Mouse (Mus musculus): ENCODE results near the gene Pear1. TPM values are rescaled to one million over a fixed set of nuclear protein-coding genes. Genes with fewer than 3 reads are reported as not detected.

Pear1 gene
- polyA plus RNA-seq, 1 experiment from 2014 or later = 34.5 TPM

- no peak for ATAC-seq (ENCODE audit: low read depth)
- Histone ChIP-seq H3K4me1 (replicated peaks; ENCODE audit: control insufficient read depth, insufficient read depth, low read length) (peaks cover 8% of the 10 kb centered on the region), H3K9me3 (ENCODE audit: control insufficient read depth, low read length) (no peaks in the 10 kb centered on the region), H3K4me3 (ENCODE audit: low read length) (no peak overlapping the region), H3K27me3 (ENCODE audit: control insufficient read depth, insufficient read depth, low read depth, low read length) (no peaks in the 10 kb centered on the region), H3K36me3 (ENCODE audit: control insufficient read depth, insufficient read depth, low read length) (peaks cover 8% of the 10 kb centered on the region), H3K4me2 (ENCODE audit: low read depth, low read length) (no peak overlapping the region), H3K27ac (ENCODE audit: low read length) (no peak overlapping the region), H3K9ac (ENCODE audit: low read length) (no peak overlapping the region)
- WGBS = 89% methylated on average over 3 of the region's 3 CpGs
These were observed 71.5 kb downstream of the Pear1 start for GRCm38 (mm10) chr3:87752567-87752966.

GRCm38 (mm10) chr3:87749977-87750376 lies 74.1 kb downstream of the Pear1 start:
- Histone ChIP-seq H3K27me3 (ENCODE audit: control insufficient read depth, insufficient read depth, low read depth, low read length) (no peaks in the 10 kb centered on the region), H3K4me2 (ENCODE audit: low read depth, low read length) (no peak overlapping the region), H3K9me3 (ENCODE audit: control insufficient read depth, low read length) (no peaks in the 10 kb centered on the region), H3K4me3 (ENCODE audit: low read length) (no peak overlapping the region), H3K27ac (ENCODE audit: low read length) (no peak overlapping the region), H3K4me1 (replicated peaks; ENCODE audit: control insufficient read depth, insufficient read depth, low read length) (peaks cover 16% of the 10 kb centered on the region), H3K36me3 (ENCODE audit: control insufficient read depth, insufficient read depth, low read length) (peaks cover 8% of the 10 kb centered on the region), H3K9ac (ENCODE audit: low read length) (no peak overlapping the region)
- no peak for ATAC-seq (ENCODE audit: low read depth)
- WGBS = 88% methylated on average over 12 of the region's 12 CpGs

- 11% methylated on average over 5 of the region's 5 CpGs for WGBS
- H3K4me2 ChIP-seq (ENCODE audit: low read depth, low read length) = no peak overlapping the region
- no peak overlapping the region for H3K4me3 ChIP-seq (ENCODE audit: low read length)
- no peaks in the 10 kb centered on the region for H3K9me3 ChIP-seq (ENCODE audit: control insufficient read depth, low read length)
- peaks cover 18% of the 10 kb centered on the region for H3K4me1 ChIP-seq (replicated peaks; ENCODE audit: control insufficient read depth, insufficient read depth, low read length)
- H3K9ac ChIP-seq (ENCODE audit: low read length) = no peak overlapping the region
- ATAC-seq (ENCODE audit: low read depth) = peak; percentile 29; the same call in 1 of the 2 replicates
- peaks cover 8% of the 10 kb centered on the region for H3K36me3 ChIP-seq (ENCODE audit: control insufficient read depth, insufficient read depth, low read length)
- no peaks in the 10 kb centered on the region for H3K27me3 ChIP-seq (ENCODE audit: control insufficient read depth, insufficient read depth, low read depth, low read length)
- H3K27ac ChIP-seq (ENCODE audit: low read length) = no peak overlapping the region
These were observed 75.1 kb downstream of the Pear1 start for GRCm38 (mm10) chr3:87749036-87749435.

GRCm38 (mm10) chr3:87748431-87748830 lies 75.7 kb downstream of the Pear1 start, which contains the start of gene Lrrc71:
Gene Lrrc71, minus strand, starts transcription at chr3:87748625.
- no peak within 1 kb of the TSS for H3K27ac ChIP-seq (ENCODE audit: low read length)
- no peak within 1 kb of the TSS for H3K4me2 ChIP-seq (ENCODE audit: low read depth, low read length)
- no peaks in the 10 kb centered on the region for H3K9me3 ChIP-seq (ENCODE audit: control insufficient read depth, low read length)
- no peak within 1 kb of the TSS for H3K4me3 ChIP-seq (ENCODE audit: low read length)
- peaks cover 8% of the 10 kb centered on the region for H3K36me3 ChIP-seq (ENCODE audit: control insufficient read depth, insufficient read depth, low read length)
- peak; percentile 31 for ATAC-seq (ENCODE audit: low read depth)
- H3K4me1 ChIP-seq (replicated peaks; ENCODE audit: control insufficient read depth, insufficient read depth, low read length) = peaks cover 18% of the 10 kb centered on the region
- H3K9ac ChIP-seq (ENCODE audit: low read length) = no peak within 1 kb of the TSS
- 30% methylated on average over 13 of the region's 13 CpGs for WGBS
- no peaks in the 10 kb centered on the region for H3K27me3 ChIP-seq (ENCODE audit: control insufficient read depth, insufficient read depth, low read depth, low read length)

GRCm38 (mm10) chr3:87745036-87745659 lies 79.0 kb downstream of the Pear1 start:
- Histone ChIP-seq H3K4me3 (ENCODE audit: low read length) (peak overlapping the region; percentile 30), H3K9me3 (ENCODE audit: control insufficient read depth, low read length) (no peaks in the 10 kb centered on the region), H3K4me1 (replicated peaks; ENCODE audit: control insufficient read depth, insufficient read depth, low read length) (peaks cover 18% of the 10 kb centered on the region), H3K36me3 (ENCODE audit: control insufficient read depth, insufficient read depth, low read length) (peaks cover 2% of the 10 kb centered on the region), H3K27me3 (ENCODE audit: control insufficient read depth, insufficient read depth, low read depth, low read length) (no peaks in the 10 kb centered on the region), H3K4me2 (ENCODE audit: low read depth, low read length) (peak overlapping the region; percentile 54), H3K27ac (ENCODE audit: low read length) (peak overlapping the region; percentile 69), H3K9ac (ENCODE audit: low read length) (peak overlapping the region; percentile 45)
- peak; percentile 77 for ATAC-seq (ENCODE audit: low read depth)
- 13% methylated on average over 18 of the region's 18 CpGs for WGBS

GRCm38 (mm10) chr3:87743927-87744326 lies 80.2 kb downstream of the Pear1 start:
- no peaks in the 10 kb centered on the region for H3K36me3 ChIP-seq (ENCODE audit: control insufficient read depth, insufficient read depth, low read length)
- 71% methylated on average over 4 of the region's 4 CpGs for WGBS
- no peaks in the 10 kb centered on the region for H3K9me3 ChIP-seq (ENCODE audit: control insufficient read depth, low read length)
- no peak overlapping the region for H3K4me2 ChIP-seq (ENCODE audit: low read depth, low read length)
- H3K4me3 ChIP-seq (ENCODE audit: low read length) = no peak overlapping the region
- no peak for ATAC-seq (ENCODE audit: low read depth)
- H3K27me3 ChIP-seq (ENCODE audit: control insufficient read depth, insufficient read depth, low read depth, low read length) = no peaks in the 10 kb centered on the region
- H3K4me1 ChIP-seq (replicated peaks; ENCODE audit: control insufficient read depth, insufficient read depth, low read length) = peaks cover 18% of the 10 kb centered on the region
- no peak overlapping the region for H3K27ac ChIP-seq (ENCODE audit: low read length)
- no peak overlapping the region for H3K9ac ChIP-seq (ENCODE audit: low read length)

- 88% methylated on average over 16 of the region's 16 CpGs for WGBS
- no peak overlapping the region for H3K27ac ChIP-seq (ENCODE audit: low read length)
- no peaks in the 10 kb centered on the region for H3K27me3 ChIP-seq (ENCODE audit: control insufficient read depth, insufficient read depth, low read depth, low read length)
- no peak overlapping the region for H3K4me2 ChIP-seq (ENCODE audit: low read depth, low read length)
- no peak overlapping the region for H3K9ac ChIP-seq (ENCODE audit: low read length)
- no peaks in the 10 kb centered on the region for H3K9me3 ChIP-seq (ENCODE audit: control insufficient read depth, low read length)
- peaks cover 2% of the 10 kb centered on the region; the same call in 1 of the 2 replicates for H3K36me3 ChIP-seq (ENCODE audit: control insufficient read depth, insufficient read depth, low read length)
- no peak for ATAC-seq (ENCODE audit: low read depth)
- peaks cover 13% of the 10 kb centered on the region for H3K4me1 ChIP-seq (replicated peaks; ENCODE audit: control insufficient read depth, insufficient read depth, low read length)
- no peak overlapping the region for H3K4me3 ChIP-seq (ENCODE audit: low read length)
These were observed 81.4 kb downstream of the Pear1 start for GRCm38 (mm10) chr3:87742735-87743134.

- H3K9ac ChIP-seq (ENCODE audit: low read length) = no peak overlapping the region
- no peaks in the 10 kb centered on the region for H3K9me3 ChIP-seq (ENCODE audit: control insufficient read depth, low read length)
- H3K27me3 ChIP-seq (ENCODE audit: control insufficient read depth, insufficient read depth, low read depth, low read length) = no peaks in the 10 kb centered on the region
- no peak overlapping the region for H3K27ac ChIP-seq (ENCODE audit: low read length)
- 71% methylated on average over 3 of the region's 3 CpGs for WGBS
- peaks cover 4% of the 10 kb centered on the region; the same call in 1 of the 2 replicates for H3K36me3 ChIP-seq (ENCODE audit: control insufficient read depth, insufficient read depth, low read length)
- no peak overlapping the region for H3K4me2 ChIP-seq (ENCODE audit: low read depth, low read length)
- peaks cover 13% of the 10 kb centered on the region for H3K4me1 ChIP-seq (replicated peaks; ENCODE audit: control insufficient read depth, insufficient read depth, low read length)
- no peak overlapping the region for H3K4me3 ChIP-seq (ENCODE audit: low read length)
- no peak for ATAC-seq (ENCODE audit: low read depth)
These were observed 82.1 kb downstream of the Pear1 start for GRCm38 (mm10) chr3:87742013-87742412.

- peaks cover 13% of the 10 kb centered on the region for H3K36me3 ChIP-seq (ENCODE audit: control insufficient read depth, insufficient read depth, low read length)
- ATAC-seq (ENCODE audit: low read depth) = no peak
These were observed 85.2 kb downstream of the Pear1 start for GRCm38 (mm10) chr3:87738906-87739305.

More at GRCm38 (mm10) chr3:87738906-87739305, 85.2 kb downstream of the Pear1 start:
- H3K9ac ChIP-seq (ENCODE audit: low read length) = no peak overlapping the region
- H3K27ac ChIP-seq (ENCODE audit: low read length) = no peak overlapping the region
- H3K4me3 ChIP-seq (ENCODE audit: low read length) = no peak overlapping the region
- no peaks in the 10 kb centered on the region for H3K27me3 ChIP-seq (ENCODE audit: control insufficient read depth, insufficient read depth, low read depth, low read length)
- no peak overlapping the region for H3K4me2 ChIP-seq (ENCODE audit: low read depth, low read length)
- H3K4me1 ChIP-seq (replicated peaks; ENCODE audit: control insufficient read depth, insufficient read depth, low read length) = no peaks in the 10 kb centered on the region
- no peaks in the 10 kb centered on the region for H3K9me3 ChIP-seq (ENCODE audit: control insufficient read depth, low read length)
- 67% methylated on average over 5 of the region's 5 CpGs for WGBS

Data from lung, embryonic 16.5 days (tissue).